Mouse (Mus musculus) liver, embryonic 15.5 days (tissue): ENCODE results near the gene Elf5. TPM values are rescaled to one million over a fixed set of nuclear protein-coding genes. Genes with fewer than 3 reads are reported as not detected.

Experiments used
- ATAC-seq: fragments of 200-750 bp; cut with Nextera tagmentation; 2 replicates; pipeline ENCODE4 v1.8.0; 2017; ENCODE audit warnings: moderate number of reproducible peaks, mild to moderate bottlenecking, moderate library complexity; ENCODE audit not compliant: insufficient read depth
- H3K27ac ChIP-seq: fragments of 300-500 bp; sonication (generic); replicated peaks from 2 replicates; pipeline ENCODE4 v1.5.1; 2015; ENCODE audit warnings: mild to moderate bottlenecking, inconsistent platforms
- H3K27me3 ChIP-seq: fragments of 300-500 bp; sonication (generic); 2 replicates; pipeline ENCODE4 v1.6.1; 2015; ENCODE audit warnings: mild to moderate bottlenecking, inconsistent platforms
- H3K36me3 ChIP-seq: fragments of 300-500 bp; sonication (generic); replicated peaks from 2 replicates; pipeline ENCODE4 v1.6.1; 2015; ENCODE audit warnings: moderate library complexity, mild to moderate bottlenecking, inconsistent platforms
- H3K4me1 ChIP-seq: fragments of 300-500 bp; sonication (generic); replicated peaks from 2 replicates; pipeline ENCODE4 v1.6.1; 2015; ENCODE audit warnings: inconsistent platforms
- H3K4me2 ChIP-seq: fragments of 300-500 bp; sonication (generic); 2 replicates; pipeline ENCODE4 v1.6.1; 2015; ENCODE audit warnings: moderate library complexity, mild to moderate bottlenecking, inconsistent platforms
- H3K4me3 ChIP-seq: fragments of 300-500 bp; sonication (generic); replicated peaks from 2 replicates; pipeline ENCODE4 v1.5.1; 2015; ENCODE audit warnings: mild to moderate bottlenecking, inconsistent platforms
- H3K9ac ChIP-seq: fragments of 300-500 bp; sonication (generic); 2 replicates; pipeline ENCODE4 v1.6.1; 2015; ENCODE audit warnings: moderate library complexity, mild to moderate bottlenecking, inconsistent platforms
- H3K9me3 ChIP-seq: fragments of 300-500 bp; sonication (generic); replicated peaks from 2 replicates; pipeline ENCODE4 v1.6.1; 2016; ENCODE audit warnings: inconsistent platforms
- WGBS: fragments of 180-500 bp; shearing (Covaris S2); methylation state at CpG from one replicate; pipeline ENCODE4 v1.1.7; 2015; ENCODE audit warnings: mixed read lengths; ENCODE audit not compliant: insufficient replicate concordance; 5-methylcytosine and 5-hydroxymethylcytosine counted together
- polyA plus RNA-seq: library from polyadenylated mRNA; unstranded; fragments of >200 nt; fragmentation: Nextera tagmentation; extraction: Ambion mirVana; gene quantifications from 2 replicates; pipeline ENCODE4 v1.2.1, GENCODE M21; 2015

The Elf5 gene
- polyA plus RNA-seq, 1 experiment from 2014 or later, result 0.10 TPM

- Histone ChIP-seq H3K27me3 (no peaks in the 10 kb centered on the region), H3K9me3 (no peaks in the 10 kb centered on the region), H3K27ac (no peak overlapping the region), H3K4me1 (peaks cover 20% of the 10 kb centered on the region), H3K4me3 (no peak overlapping the region), H3K9ac (no peak overlapping the region), H3K36me3 (peaks cover 99% of the 10 kb centered on the region), H3K4me2 (no peak overlapping the region)
- WGBS, result 89% methylated on average over 5 of the region's 5 CpGs
- no peak for ATAC-seq
Observed at GRCm38 (mm10) chr2:103457048-103457447, 45.6 kb downstream of the Elf5 start.

GRCm38 (mm10) chr2:103457628-103458027, 46.1 kb downstream of the Elf5 start:
- Histone ChIP-seq H3K36me3 (peaks cover 99% of the 10 kb centered on the region), H3K9ac (no peak overlapping the region), H3K27me3 (no peaks in the 10 kb centered on the region), H3K27ac (no peak overlapping the region), H3K4me2 (no peak overlapping the region), H3K4me3 (no peak overlapping the region), H3K4me1 (peaks cover 20% of the 10 kb centered on the region), H3K9me3 (no peaks in the 10 kb centered on the region)
- whole genome bisulfite sequencing, result 86% methylated on average over 7 of the region's 7 CpGs
- no peak for ATAC-seq

GRCm38 (mm10) chr2:103459069-103459468, 47.6 kb downstream of the Elf5 start:
- Histone ChIP-seq H3K27me3 (no peaks in the 10 kb centered on the region), H3K27ac (no peak overlapping the region), H3K9me3 (no peaks in the 10 kb centered on the region), H3K4me3 (no peak overlapping the region), H3K9ac (no peak overlapping the region), H3K36me3 (peaks cover 99% of the 10 kb centered on the region), H3K4me2 (no peak overlapping the region), H3K4me1 (peaks cover 20% of the 10 kb centered on the region)
- ATAC-seq, result no peak
- WGBS, result 85% methylated on average over 10 of the region's 10 CpGs

- Histone ChIP-seq H3K27ac (no peak overlapping the region), H3K27me3 (no peaks in the 10 kb centered on the region), H3K4me3 (no peak overlapping the region), H3K9me3 (no peaks in the 10 kb centered on the region), H3K4me1 (peaks cover 20% of the 10 kb centered on the region), H3K9ac (no peak overlapping the region), H3K4me2 (no peak overlapping the region), H3K36me3 (peaks cover 99% of the 10 kb centered on the region)
- no peak for ATAC-seq
- WGBS, result 88% methylated on average over 8 of the region's 8 CpGs
Observed at GRCm38 (mm10) chr2:103461210-103461609, 49.7 kb downstream of the Elf5 start.

- Histone ChIP-seq H3K36me3 (peaks cover 99% of the 10 kb centered on the region), H3K9me3 (no peaks in the 10 kb centered on the region), H3K4me1 (peaks cover 20% of the 10 kb centered on the region), H3K27ac (no peak overlapping the region), H3K4me3 (no peak overlapping the region), H3K4me2 (no peak overlapping the region), H3K9ac (no peak overlapping the region), H3K27me3 (no peaks in the 10 kb centered on the region)
- ATAC-seq, result no peak
- 55% methylated on average over 9 of the region's 9 CpGs for WGBS
Observed at GRCm38 (mm10) chr2:103461743-103462142, 50.3 kb downstream of the Elf5 start.

GRCm38 (mm10) chr2:103462746-103463145, 51.3 kb downstream of the Elf5 start:
- ATAC-seq, result no peak
- no peaks in the 10 kb centered on the region for H3K27me3 ChIP-seq
- 87% methylated on average over 5 of the region's 5 CpGs for WGBS
- no peak overlapping the region for H3K4me3 ChIP-seq
- H3K36me3 ChIP-seq, result peaks cover 99% of the 10 kb centered on the region
- H3K9me3 ChIP-seq, result no peaks in the 10 kb centered on the region
- no peak overlapping the region for H3K4me2 ChIP-seq
- H3K9ac ChIP-seq, result no peak overlapping the region
- peaks cover 24% of the 10 kb centered on the region for H3K4me1 ChIP-seq
- H3K27ac ChIP-seq, result no peak overlapping the region

- Histone ChIP-seq H3K4me1 (peaks cover 19% of the 10 kb centered on the region), H3K9me3 (no peaks in the 10 kb centered on the region), H3K27ac (no peak overlapping the region), H3K27me3 (no peaks in the 10 kb centered on the region), H3K9ac (no peak overlapping the region), H3K4me2 (no peak overlapping the region), H3K36me3 (peaks cover 97% of the 10 kb centered on the region), H3K4me3 (no peak overlapping the region)
- no peak for ATAC-seq
- 93% methylated on average over 8 of the region's 8 CpGs for WGBS
Observed at GRCm38 (mm10) chr2:103464524-103464923, 53.0 kb downstream of the Elf5 start.

- Histone ChIP-seq H3K9ac (no peak overlapping the region), H3K4me3 (no peak overlapping the region), H3K9me3 (no peaks in the 10 kb centered on the region), H3K4me2 (no peak overlapping the region), H3K27me3 (no peaks in the 10 kb centered on the region), H3K27ac (no peak overlapping the region), H3K36me3 (peaks cover 97% of the 10 kb centered on the region), H3K4me1 (peaks cover 10% of the 10 kb centered on the region)
- no peak for ATAC-seq
- WGBS, result 89% methylated on average over 11 of the region's 11 CpGs
Observed at GRCm38 (mm10) chr2:103465429-103465828, 53.9 kb downstream of the Elf5 start.

GRCm38 (mm10) chr2:103466272-103466671, 54.8 kb downstream of the Elf5 start:
- no peak overlapping the region for H3K9ac ChIP-seq
- 79% methylated on average over 3 of the region's 3 CpGs for WGBS
- H3K36me3 ChIP-seq, result peaks cover 98% of the 10 kb centered on the region

GRCm38 (mm10) chr2:103466984-103467588, 55.6 kb downstream of the Elf5 start:
- Histone ChIP-seq H3K27ac (no peak overlapping the region; the same call in 1 of the 2 replicates), H3K27me3 (no peaks in the 10 kb centered on the region), H3K9ac (no peak overlapping the region), H3K4me2 (no peak overlapping the region), H3K4me3 (no peak overlapping the region), H3K4me1 (peaks cover 8% of the 10 kb centered on the region; the same call in 1 of the 2 replicates), H3K9me3 (no peaks in the 10 kb centered on the region), H3K36me3 (peaks cover 98% of the 10 kb centered on the region)
- 76% methylated on average over 10 of the region's 10 CpGs for WGBS
- ATAC-seq, result peak; percentile 43

More at GRCm38 (mm10) chr2:103466272-103466671, 54.8 kb downstream of the Elf5 start:
- Histone ChIP-seq H3K27ac (no peak overlapping the region), H3K4me1 (peaks cover 8% of the 10 kb centered on the region; the same call in 1 of the 2 replicates), H3K4me3 (no peak overlapping the region), H3K9me3 (no peaks in the 10 kb centered on the region), H3K4me2 (no peak overlapping the region), H3K27me3 (no peaks in the 10 kb centered on the region)
- ATAC-seq, result no peak

GRCm38 (mm10) chr2:103473362-103473761, 61.9 kb downstream of the Elf5 start:
- Histone ChIP-seq H3K4me1 (peaks cover 25% of the 10 kb centered on the region), H3K4me3 (no peak overlapping the region), H3K9ac (no peak overlapping the region), H3K27me3 (no peaks in the 10 kb centered on the region), H3K27ac (no peak overlapping the region), H3K4me2 (no peak overlapping the region), H3K36me3 (peaks cover 91% of the 10 kb centered on the region), H3K9me3 (no peaks in the 10 kb centered on the region)
- ATAC-seq, result no peak
- 87% methylated on average over 3 of the region's 3 CpGs for WGBS

- Histone ChIP-seq H3K4me1 (peaks cover 50% of the 10 kb centered on the region), H3K27ac (no peak overlapping the region), H3K9ac (no peak overlapping the region), H3K4me2 (no peak overlapping the region), H3K9me3 (no peaks in the 10 kb centered on the region), H3K4me3 (no peak overlapping the region), H3K27me3 (no peaks in the 10 kb centered on the region), H3K36me3 (peaks cover 88% of the 10 kb centered on the region)
- no peak for ATAC-seq
- 76% methylated on average over 2 of the region's 2 CpGs for WGBS
Observed at GRCm38 (mm10) chr2:103476180-103476579, 64.7 kb downstream of the Elf5 start.
